Mouse (Mus musculus): Measurements from ENCODE around the gene Adad2.

Gene Adad2

GRCm38 (mm10) chr8:119644429-119644960 lies 31.9 kb downstream of the Adad2 start:
- DNase-seq, result no peak

- no peak for DNase-seq
Observed at GRCm38 (mm10) chr8:119644981-119645597, 32.5 kb downstream of the Adad2 start.

- no peak for DNase-seq
Observed at GRCm38 (mm10) chr8:119646197-119646596, 33.6 kb downstream of the Adad2 start.

- DNase-seq, result no peak
Observed at GRCm38 (mm10) chr8:119646846-119647245, 34.3 kb downstream of the Adad2 start.

GRCm38 (mm10) chr8:119651324-119651723 lies 38.8 kb downstream of the Adad2 start:
- peak; percentile 56 for DNase-seq

- DNase-seq, result peak; percentile 64
Observed at GRCm38 (mm10) chr8:119656709-119657464, 44.3 kb downstream of the Adad2 start.

- DNase-seq, result peak; percentile 82
Observed at GRCm38 (mm10) chr8:119661081-119661480, 48.5 kb downstream of the Adad2 start.

- peak; percentile 49 for DNase-seq
Observed at GRCm38 (mm10) chr8:119661892-119662291, 49.3 kb downstream of the Adad2 start.

GRCm38 (mm10) chr8:119663440-119663839 lies 50.9 kb downstream of the Adad2 start:
- no peak for DNase-seq

GRCm38 (mm10) chr8:119665270-119665669 lies 52.7 kb downstream of the Adad2 start:
- peak; percentile 68 for DNase-seq
